Mouse (Mus musculus) G1E (cell line): ENCODE data around the gene Mphosph9. TPM values are rescaled to one million over a fixed set of nuclear protein-coding genes. Genes with fewer than 3 reads are reported as not detected.
"Not testable (repeated sequence)": the region's sequence is repeated elsewhere in the genome, so short reads cannot be mapped to it uniquely, and the experiment has no call there.

Experiments used
- ATAC-seq: 2 replicates; pipeline ENCODE4 v1.8.0; 2016; ENCODE audit warnings: mild to moderate bottlenecking; ENCODE audit not compliant: insufficient number of reproducible peaks, poor library complexity, low FRiP score, severe bottlenecking; ENCODE audit errors: extremely low read depth
- DNase-seq: peaks from one replicate; pipeline ENCODE4 v3.0.0; 2012; ENCODE audit warnings: low spot score
- H3K27me3 ChIP-seq: 2 replicates; pipeline ENCODE4 v1.6.1; 2012; ENCODE audit warnings: mild to moderate bottlenecking, low read length, inconsistent platforms; ENCODE audit not compliant: insufficient read depth
- H3K36me3 ChIP-seq: replicated peaks from 2 replicates; pipeline ENCODE3; 2012; ENCODE audit warnings: mild to moderate bottlenecking, inconsistent platforms
- H3K4me1 ChIP-seq: 2 replicates; pipeline ENCODE4 v1.6.1; 2012; ENCODE audit warnings: low read depth, low read length, inconsistent platforms, mixed read lengths; ENCODE audit not compliant: insufficient read depth
- H3K4me3 ChIP-seq: 2 replicates; pipeline ENCODE4 v1.5.1; 2012; ENCODE audit warnings: low read depth, mild to moderate bottlenecking, inconsistent platforms, low read length, moderate library complexity, mixed read lengths
- H3K9me3 ChIP-seq: replicated peaks from 2 replicates; pipeline ENCODE4 v1.6.1; 2012; ENCODE audit warnings: inconsistent platforms
- CTCF ChIP-seq: IDR thresholded peaks from 2 replicates; pipeline ENCODE4 v1.5.1; 2012; ENCODE audit warnings: low read depth, low read length, inconsistent platforms, mixed read lengths
- GATA1 ChIP-seq: IDR thresholded peaks from 2 replicates; pipeline ENCODE4 v1.6.1; 2012; ENCODE audit warnings: borderline replicate concordance, low read length, inconsistent platforms, mixed read lengths
- GATA2 ChIP-seq: IDR thresholded peaks from 2 replicates; pipeline ENCODE4 v1.6.1; 2012; ENCODE audit warnings: low read depth, low read length, inconsistent platforms, borderline replicate concordance
- POLR2AphosphoS5 ChIP-seq: IDR thresholded peaks from 2 replicates; pipeline ENCODE4 v1.6.1; 2012; ENCODE audit warnings: low read depth, low read length, inconsistent platforms; ENCODE audit not compliant: insufficient replicate concordance
- TAL1 ChIP-seq: conservative IDR thresholded peaks from 2 replicates; pipeline ENCODE4 v1.6.1; 2012; ENCODE audit warnings: low read depth, low read length, inconsistent platforms, mixed read lengths
- polyA plus RNA-seq: library from polyadenylated mRNA; stranded (reverse); fragments of >175 nt; gene quantifications from 2 replicates; pipeline ENCODE4 v1.2.3, GENCODE M21; 2012
- total RNA-seq, 2 experiments: library from RNA; stranded (forward) in 1 of 2; stranded (reverse) in 1 of 2; fragments of 200-1000 nt in 1 of 2; fragments of >200 nt in 1 of 2; fragmentation: Nextera tagmentation in 1 of 2; gene quantifications; 2 replicates each; pipeline ENCODE4 v1.2.3; 2014 to 2017

Mphosph9 gene
- total and polyA plus RNA-seq, 3 experiments: 2.0 to 24.2 (median 23.2) TPM

DNA sequence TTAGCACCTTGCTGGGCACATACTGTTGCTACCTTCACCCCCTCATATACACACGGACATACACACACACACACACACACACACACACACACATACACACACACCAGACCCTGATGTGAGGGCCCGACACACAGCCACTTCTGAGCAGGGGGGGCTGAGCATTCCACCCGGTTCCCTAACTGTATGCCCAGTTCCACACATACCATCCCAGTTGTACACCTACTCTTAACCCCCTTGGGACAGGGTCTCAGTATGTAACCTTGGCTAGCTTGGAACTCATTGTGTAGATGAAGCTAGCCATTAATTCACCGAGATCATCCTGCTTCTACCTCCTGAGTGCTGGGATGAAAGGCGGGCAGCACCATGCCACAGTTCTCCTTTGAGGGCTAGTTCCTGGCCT is 107.2 kb downstream of the Mphosph9 start:
- Histone ChIP-seq H3K4me1 (peaks cover 17% of the 10 kb centered on the region), H3K9me3 (no peaks in the 10 kb centered on the region), H3K4me3 (no peak overlapping the region), H3K36me3 (peaks cover 72% of the 10 kb centered on the region), H3K27me3 (no peaks in the 10 kb centered on the region)
- DNase-seq: no peak
- no peak for TF ChIP-seq GATA2
- TF ChIP-seq POLR2AphosphoS5: no peak
- TF ChIP-seq TAL1: no peak
- no peak for TF ChIP-seq GATA1
- no peak for TF ChIP-seq CTCF
- no peak for ATAC-seq

- DNase-seq (no peak), ATAC-seq (no peak)
- H3K36me3 ChIP-seq: peaks cover 79% of the 10 kb centered on the region
- TF ChIP-seq GATA1 (no peak), GATA2 (no peak), TAL1 (no peak), CTCF (no peak), POLR2AphosphoS5 (no peak)
- peaks cover 27% of the 10 kb centered on the region for H3K4me1 ChIP-seq
- H3K4me3 ChIP-seq: no peak overlapping the region
- H3K27me3 ChIP-seq: no peaks in the 10 kb centered on the region
- no peaks in the 10 kb centered on the region for H3K9me3 ChIP-seq
Observed at GRCm38 (mm10) chr5:124219431-124219830, 108.3 kb downstream of the Mphosph9 start.

GRCm38 (mm10) chr5:124218986-124219385 is 108.8 kb downstream of the Mphosph9 start:
- H3K27me3 ChIP-seq: no peaks in the 10 kb centered on the region
- H3K4me1 ChIP-seq: peaks cover 27% of the 10 kb centered on the region
- H3K4me3 ChIP-seq: no peak overlapping the region
- H3K9me3 ChIP-seq: no peaks in the 10 kb centered on the region
- ATAC-seq (no peak), DNase-seq (no peak)
- peaks cover 80% of the 10 kb centered on the region for H3K36me3 ChIP-seq
- no peak for TF ChIP-seq TAL1
- no peak for TF ChIP-seq GATA2
- no peak for TF ChIP-seq CTCF
- no peak for TF ChIP-seq POLR2AphosphoS5
- no peak for TF ChIP-seq GATA1

DNA sequence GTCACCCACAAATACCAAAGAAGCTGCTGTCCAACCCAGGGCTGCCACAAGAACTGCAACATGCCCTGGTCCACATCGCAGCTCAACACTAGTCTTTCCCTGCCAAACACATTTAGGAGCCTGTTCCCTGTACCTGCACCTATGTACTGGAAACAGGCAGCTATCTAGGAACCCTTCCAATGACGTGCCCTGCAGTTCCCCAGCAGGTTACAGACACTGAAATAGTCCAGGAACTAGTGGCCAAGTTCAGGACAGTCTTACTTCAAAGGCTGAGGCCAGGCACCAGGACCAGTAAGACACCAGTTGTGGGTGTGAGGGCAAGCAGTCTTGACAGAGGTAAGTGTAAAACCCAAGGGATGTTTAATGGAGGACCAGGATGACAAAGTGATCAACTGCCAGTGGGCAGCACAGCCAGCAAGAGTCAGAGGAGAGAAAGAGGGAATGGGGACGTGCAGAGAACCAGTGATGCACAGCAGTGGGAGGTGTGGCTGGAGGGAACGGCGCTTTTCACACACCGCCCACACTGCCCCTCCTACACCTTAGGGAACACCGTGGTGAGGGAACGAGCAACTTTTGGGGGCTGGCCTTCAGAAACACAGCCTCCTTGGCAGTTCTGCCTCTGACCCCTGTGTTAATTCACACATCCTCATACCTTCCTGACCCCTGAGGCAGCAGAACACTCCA is 110.1 kb downstream of the Mphosph9 start:
- no peaks in the 10 kb centered on the region for H3K9me3 ChIP-seq
- TF ChIP-seq GATA1 (no peak), CTCF (no peak), GATA2 (no peak), TAL1 (no peak)
- ATAC-seq: no peak
- DNase-seq: no peak
- H3K36me3 ChIP-seq: peaks cover 79% of the 10 kb centered on the region
- H3K4me3 ChIP-seq: no peak overlapping the region
- no peaks in the 10 kb centered on the region for H3K27me3 ChIP-seq
- peaks cover 28% of the 10 kb centered on the region for H3K4me1 ChIP-seq

GRCm38 (mm10) chr5:124217092-124217491 is 110.7 kb downstream of the Mphosph9 start:
- H3K27me3 ChIP-seq, H3K9me3 ChIP-seq, ATAC-seq, DNase-seq, H3K4me3 ChIP-seq: not testable (repeated sequence)
- Histone ChIP-seq H3K36me3 (peaks cover 76% of the 10 kb centered on the region), H3K4me1 (peaks cover 29% of the 10 kb centered on the region)

GRCm38 (mm10) chr5:124216403-124216802 is 111.4 kb downstream of the Mphosph9 start:
- no peak for DNase-seq
- Histone ChIP-seq H3K9me3 (no peaks in the 10 kb centered on the region), H3K36me3 (peaks cover 75% of the 10 kb centered on the region), H3K27me3 (no peaks in the 10 kb centered on the region), H3K4me1 (peaks cover 32% of the 10 kb centered on the region), H3K4me3 (no peak overlapping the region)
- ATAC-seq: no peak
- TF ChIP-seq GATA2 (no peak), POLR2AphosphoS5 (no peak), TAL1 (no peak), GATA1 (no peak), CTCF (no peak)
